Mouse (Mus musculus): Measurements from ENCODE around the gene Gnat1.

The Gnat1 gene

GRCm38 (mm10) chr9:107645153-107645510, 34.4 kb downstream of the Gnat1 start:
- no peak for DNase-seq (ENCODE audit: low spot score in 2 of 2)

- DNase-seq (ENCODE audit: low spot score in 2 of 2), result peak; percentile 82 to 85
Observed at GRCm38 (mm10) chr9:107644495-107645152, 34.9 kb downstream of the Gnat1 start.

GRCm38 (mm10) chr9:107643544-107644214, 35.8 kb downstream of the Gnat1 start:
- DNase-seq (ENCODE audit: low spot score in 2 of 2), result no peak

GRCm38 (mm10) chr9:107641666-107642065, 37.8 kb downstream of the Gnat1 start:
- DNase-seq (ENCODE audit: low spot score in 2 of 2), result no peak

- DNase-seq (ENCODE audit: low spot score in 2 of 2), result no peak
Observed at GRCm38 (mm10) chr9:107640257-107640772, 39.2 kb downstream of the Gnat1 start.

- no peak for DNase-seq (ENCODE audit: low spot score in 2 of 2)
Observed at GRCm38 (mm10) chr9:107637070-107637469, 42.4 kb downstream of the Gnat1 start.

- peak; percentile 92 to 97 for DNase-seq (ENCODE audit: low spot score in 2 of 2)
Observed at GRCm38 (mm10) chr9:107635279-107636028, 44.1 kb downstream of the Gnat1 start, which contains the start of gene Gnai2. Gene Gnai2, minus strand, starts transcription at chr9:107635367.

- no peak for DNase-seq (ENCODE audit: low spot score in 2 of 2)
Observed at GRCm38 (mm10) chr9:107634406-107635278, 44.9 kb downstream of the Gnat1 start.

- no peak for DNase-seq (ENCODE audit: low spot score in 2 of 2)
Observed at GRCm38 (mm10) chr9:107633661-107634405, 45.7 kb downstream of the Gnat1 start.

- peak; percentile 74 to 80 for DNase-seq (ENCODE audit: low spot score in 2 of 2)
Observed at GRCm38 (mm10) chr9:107633091-107633660, 46.3 kb downstream of the Gnat1 start.

- DNase-seq (ENCODE audit: low spot score in 2 of 2), result no peak
Observed at GRCm38 (mm10) chr9:107632478-107632877, 47.0 kb downstream of the Gnat1 start.

- DNase-seq (ENCODE audit: low spot score in 2 of 2), result no peak
Observed at GRCm38 (mm10) chr9:107631861-107632260, 47.7 kb downstream of the Gnat1 start.

- no peak for DNase-seq (ENCODE audit: low spot score in 2 of 2)
Observed at GRCm38 (mm10) chr9:107631311-107631826, 48.1 kb downstream of the Gnat1 start.

GRCm38 (mm10) chr9:107630576-107630975, 48.9 kb downstream of the Gnat1 start:
- no peak for DNase-seq (ENCODE audit: low spot score in 2 of 2)

- no peak for DNase-seq (ENCODE audit: low spot score in 2 of 2)
Observed at GRCm38 (mm10) chr9:107629901-107630425, 49.5 kb downstream of the Gnat1 start.

GRCm38 (mm10) chr9:107629411-107629730, 50.1 kb downstream of the Gnat1 start:
- no peak for DNase-seq (ENCODE audit: low spot score in 2 of 2)

- no peak for DNase-seq (ENCODE audit: low spot score in 2 of 2)
Observed at GRCm38 (mm10) chr9:107628721-107629410, 50.6 kb downstream of the Gnat1 start.

- DNase-seq (ENCODE audit: low spot score in 2 of 2), result no peak
Observed at GRCm38 (mm10) chr9:107627387-107628255, 51.9 kb downstream of the Gnat1 start.

All from urinary bladder, adult 18-20 months (tissue).